Mouse (Mus musculus): ENCODE results near the gene Pdzrn3.

DNA sequence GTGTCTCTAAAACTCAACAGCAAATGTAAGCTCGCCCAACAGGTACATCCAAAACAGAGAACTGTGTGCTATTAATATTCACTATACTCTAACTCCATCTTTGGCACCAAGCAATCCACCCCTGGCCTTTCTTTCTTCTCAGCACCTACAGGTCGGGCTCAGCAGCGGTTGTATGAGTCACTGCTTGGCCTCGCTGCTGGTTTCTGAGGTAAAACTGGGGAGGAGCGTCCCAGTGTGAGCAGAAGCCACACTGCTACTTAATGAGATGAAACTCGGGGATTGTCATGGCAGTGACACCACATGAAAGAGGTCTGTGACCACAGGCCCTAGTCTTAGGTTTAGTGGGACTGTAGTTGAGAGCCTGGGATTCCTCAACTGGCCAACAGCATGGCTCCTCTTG, 120.3 kb downstream of the Pdzrn3 start:
- no peak for TF ChIP-seq POLR2A (IDR thresholded peaks at IDR 0.05; ENCODE audit: insufficient read length, low read depth)
- TF ChIP-seq MAX (IDR thresholded peaks at IDR 0.05; ENCODE audit: low read depth) = no peak
- TF ChIP-seq USF1 (IDR thresholded peaks at IDR 0.05; ENCODE audit: low read depth) = no peak
- TF ChIP-seq SRF (IDR thresholded peaks at IDR 0.05; ENCODE audit: control insufficient read depth, insufficient read length, low read depth) = no peak
- TF ChIP-seq TCF3 (IDR thresholded peaks at IDR 0.05; ENCODE audit: insufficient read length, low read depth) = no peak
- TF ChIP-seq REST (IDR thresholded peaks at IDR 0.05; ENCODE audit: insufficient read depth, insufficient read length) = no peak
